Mouse (Mus musculus) gastrocnemius, postnatal 36 days (tissue): Measurements from ENCODE around the gene Inhbc. TPM values are rescaled to one million over a fixed set of nuclear protein-coding genes. Genes with fewer than 3 reads are reported as not detected.

Experiments used
- DNase-seq, 2 experiments: peaks; one replicate each; pipeline ENCODE4 v3.0.0; 2022
- intact Hi-C: fragments of 180-260 bp; cut with DNase I; formaldehyde crosslinking; loops from one replicate; pipeline ENCODE4 v1.15.1; 2025
- total RNA-seq, 2 experiments: library from RNA; stranded (reverse); gene quantifications; 2 replicates each; pipeline ENCODE4 v1.2.3; 2021

Gene Inhbc
- total RNA-seq, 2 experiments from 2014 or later, result not detected

DNA sequence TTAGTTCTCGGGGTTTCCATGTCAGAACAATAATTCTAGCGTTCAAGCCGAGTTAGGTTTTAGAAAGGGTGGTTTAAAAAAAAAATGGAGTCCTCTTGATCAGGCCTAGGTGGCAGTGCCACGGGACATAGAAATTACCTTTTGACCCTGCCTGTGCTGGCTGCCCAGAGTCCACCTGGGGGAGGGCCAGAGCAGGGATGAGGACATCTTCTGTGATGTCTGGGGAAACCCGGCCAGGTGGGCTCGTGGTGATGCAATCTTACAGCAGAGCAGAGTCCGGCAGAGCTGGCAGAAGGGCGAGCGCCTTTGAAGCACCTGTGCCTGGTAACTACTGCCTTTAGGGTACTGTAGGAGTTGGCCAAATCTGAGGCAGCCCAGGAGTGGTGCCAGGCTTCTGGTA is 18.0 kb downstream of the Inhbc start:
- DNase-seq, result no peak
- intact Hi-C loops, result no loop called here

- intact Hi-C loops, result loop anchor here (2.0 kb wide), 1 partner anchor 103 kb away; no protein-coding TSS in a partner anchor
- no peak for DNase-seq
These were observed 18.5 kb downstream of the Inhbc start for GRCm38 (mm10) chr10:127351719-127352118.

- intact Hi-C loops, result loop anchor here (2.0 kb wide), 1 partner anchor 104 kb away; no protein-coding TSS in a partner anchor
- no peak for DNase-seq
These were observed 19.0 kb downstream of the Inhbc start for GRCm38 (mm10) chr10:127351285-127351595.

- peak in 1 of 2 experiments; percentile 50 for DNase-seq
- intact Hi-C loops, result loop anchor here (2.0 kb wide), 1 partner anchor 104 kb away; no protein-coding TSS in a partner anchor
These were observed 19.5 kb downstream of the Inhbc start for GRCm38 (mm10) chr10:127350594-127351284.

- intact Hi-C loops, result loop anchor here (2.0 kb wide), 1 partner anchor 105 kb away; no protein-coding TSS in a partner anchor
- no peak for DNase-seq
These were observed 20.4 kb downstream of the Inhbc start for GRCm38 (mm10) chr10:127349810-127350209.

- intact Hi-C loops, result no loop called here
- DNase-seq, result no peak
These were observed 21.3 kb downstream of the Inhbc start for GRCm38 (mm10) chr10:127348957-127349356.

DNA sequence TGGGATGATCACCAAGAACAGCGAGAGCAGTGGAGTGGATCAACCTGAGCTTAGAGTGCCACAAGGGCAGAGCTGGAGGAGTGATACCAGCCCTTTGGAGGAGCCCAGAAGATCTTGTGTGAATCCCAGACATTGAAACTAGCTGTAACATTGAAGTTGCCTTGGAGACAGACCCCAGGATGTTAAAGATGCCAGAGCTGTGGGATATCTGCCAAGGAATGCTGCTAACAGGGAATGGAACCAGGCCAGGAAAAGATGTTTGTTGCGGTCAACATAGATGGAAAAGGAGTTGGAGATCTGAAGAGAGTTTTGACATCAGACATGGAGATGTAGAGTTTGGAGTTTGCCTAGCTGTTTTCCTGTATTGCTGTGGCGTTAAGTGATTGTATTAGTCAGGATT is 24.1 kb downstream of the Inhbc start:
- DNase-seq, result no peak
- intact Hi-C loops, result no loop called here

DNA sequence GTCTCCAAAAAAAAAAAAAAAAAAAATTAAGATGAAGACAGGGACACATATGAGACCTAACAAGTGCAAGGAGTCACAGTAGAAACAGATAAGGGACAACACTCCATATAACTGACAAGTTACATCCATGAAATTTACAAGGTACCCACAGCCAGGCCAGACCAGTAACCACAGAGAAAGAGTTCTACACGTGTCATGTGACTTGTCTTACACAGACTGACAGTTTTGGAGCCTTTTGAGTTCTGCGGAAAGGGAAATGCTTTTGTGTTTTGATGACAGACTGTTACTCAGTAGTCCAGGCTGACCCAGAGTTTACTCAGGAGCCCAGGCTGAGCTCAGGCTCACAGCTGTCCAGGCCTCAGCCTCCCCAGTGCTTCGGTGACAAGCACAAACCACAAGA is 27.2 kb downstream of the Inhbc start:
- no peak for DNase-seq
- intact Hi-C loops, result loop anchor here (5.0 kb wide), 1 partner anchor 166 kb away; no protein-coding TSS in a partner anchor

DNA sequence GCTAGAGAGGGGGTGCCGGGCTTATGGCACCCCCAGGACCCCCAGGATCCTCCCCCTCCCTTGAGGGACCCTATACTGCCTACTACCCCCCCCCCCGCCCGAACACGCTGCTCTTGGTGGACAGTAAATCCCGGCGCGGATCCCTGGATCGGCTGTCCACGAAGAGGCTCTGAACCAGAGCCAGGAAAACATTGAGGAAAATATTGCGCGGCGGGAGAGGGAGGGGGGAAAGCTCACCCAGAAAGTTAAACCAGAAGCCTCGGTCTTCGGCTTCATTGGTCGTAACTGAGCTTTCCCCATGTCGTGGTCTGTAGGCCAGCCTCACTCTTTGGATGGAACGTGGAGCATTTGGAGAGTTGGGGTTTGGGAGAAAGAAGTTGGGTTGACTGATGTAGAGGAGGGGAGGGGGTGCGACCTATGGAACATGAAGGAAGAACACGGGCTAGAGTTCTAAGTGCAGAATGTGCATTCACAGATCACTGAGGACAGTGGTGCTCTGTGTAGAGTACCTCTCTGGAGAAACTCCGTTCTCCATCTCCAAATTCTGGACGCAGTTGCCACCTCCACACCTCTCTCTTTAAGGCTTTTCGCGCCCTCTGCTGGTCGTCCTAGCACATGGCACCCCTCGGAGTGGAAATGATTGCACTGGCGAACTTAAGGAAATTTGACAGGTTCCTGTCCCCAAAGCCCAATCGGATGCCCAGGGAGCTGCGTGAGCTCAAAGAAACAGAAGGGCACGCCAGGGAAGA is 28.2 kb downstream of the Inhbc start, which contains the start of gene Gli1:
TSS of gene Gli1 (minus strand) at position 84 of the 749 bp plus-strand sequence.
- DNase-seq, result peak; percentile 81 to 84
- intact Hi-C loops, result loop anchor here (5.0 kb wide), 1 partner anchor 165 kb away; no protein-coding TSS in a partner anchor

- intact Hi-C loops, result loop anchor here (5.0 kb wide), 1 partner anchor 164 kb away; no protein-coding TSS in a partner anchor
- no peak for DNase-seq
These were observed 28.9 kb downstream of the Inhbc start for GRCm38 (mm10) chr10:127341360-127341690.

- DNase-seq, result no peak
- intact Hi-C loops, result loop anchor here (5.0 kb wide), 1 partner anchor 163 kb away; no protein-coding TSS in a partner anchor
These were observed 29.5 kb downstream of the Inhbc start for GRCm38 (mm10) chr10:127340577-127341359.

DNA sequence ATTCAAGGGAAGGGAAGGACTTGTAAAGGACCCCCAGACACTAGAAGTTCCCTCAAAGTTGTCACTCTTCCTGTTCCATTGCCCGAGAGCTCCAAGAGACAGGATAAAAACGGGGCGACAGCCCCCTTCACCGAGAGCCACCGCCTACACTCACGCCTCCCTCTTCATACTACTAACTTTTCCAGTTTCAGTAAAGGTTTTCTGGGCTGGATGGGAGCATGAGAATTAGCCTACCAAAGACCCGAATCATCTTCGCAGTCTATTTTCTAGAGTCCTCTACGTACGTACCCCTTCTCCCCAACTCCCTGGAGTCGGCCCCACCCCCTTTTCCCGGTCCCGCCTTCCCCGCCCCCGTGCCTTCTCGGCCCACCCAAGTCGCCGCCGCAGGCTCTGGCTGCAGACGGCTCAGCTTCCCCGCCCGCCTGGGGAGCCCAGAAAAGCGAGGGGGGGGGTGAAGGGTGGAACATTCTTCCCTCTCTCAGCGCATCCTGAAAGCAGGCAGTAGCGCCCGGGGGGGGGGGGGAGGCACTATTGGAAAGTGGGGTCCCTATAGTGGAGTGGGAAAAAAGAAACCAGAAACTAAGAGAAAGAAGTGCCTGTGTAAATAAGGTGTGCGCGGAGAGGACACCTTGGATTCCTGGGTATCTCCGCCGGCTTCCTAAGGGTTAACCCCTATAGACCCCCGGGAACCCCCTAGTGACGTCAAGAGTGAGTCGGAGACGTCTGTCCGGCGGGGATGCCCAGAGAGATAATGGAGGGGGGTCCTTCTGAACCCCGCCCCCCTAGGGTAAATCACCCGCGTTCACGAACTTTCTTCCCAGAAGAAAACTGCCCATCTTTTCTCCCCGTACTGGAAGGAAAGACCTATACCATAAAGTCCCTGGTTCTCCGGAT is 30.3 kb downstream of the Inhbc start:
- intact Hi-C loops, result loop anchor here (5.0 kb wide), 1 partner anchor 163 kb away; no protein-coding TSS in a partner anchor
- peak in 1 of 2 experiments; percentile 65 for DNase-seq

DNA sequence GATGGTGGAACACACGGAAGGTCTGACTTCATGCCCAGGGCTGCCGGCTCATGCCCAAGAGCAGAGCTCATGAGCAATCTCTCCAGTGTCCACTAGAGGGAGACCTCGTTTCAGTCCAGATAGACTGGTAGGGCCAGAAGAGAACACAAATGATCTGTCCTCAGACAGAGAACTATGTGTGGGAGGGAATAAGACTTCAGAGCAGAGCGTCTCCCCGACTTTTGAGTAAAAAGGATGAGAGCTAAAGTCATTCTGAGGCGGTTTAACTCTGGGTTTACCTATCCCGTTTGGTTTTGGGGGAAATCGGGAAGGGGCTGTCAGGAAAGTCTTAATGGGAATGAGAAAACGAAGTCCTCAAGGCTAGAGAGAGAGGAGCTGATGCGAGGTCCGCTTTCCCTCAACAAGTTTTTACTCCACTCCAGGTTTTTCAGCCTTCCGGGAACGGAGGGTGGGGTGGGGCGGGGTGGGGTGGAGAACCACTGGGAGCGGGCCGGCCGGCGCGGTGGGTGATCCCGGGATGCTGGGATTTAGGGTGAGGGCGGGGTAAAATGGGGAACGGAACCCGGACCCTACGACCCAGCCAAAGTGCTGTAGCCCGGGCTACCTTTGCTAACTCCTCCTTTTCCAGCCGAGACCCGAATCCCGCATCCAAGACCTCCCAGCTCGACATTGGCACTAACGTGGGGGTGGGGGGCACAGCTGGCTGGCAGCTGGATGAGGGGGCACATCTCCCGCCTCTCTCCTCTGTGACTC is 31.1 kb downstream of the Inhbc start:
- DNase-seq, result peak; percentile 57 to 83
- intact Hi-C loops, result no loop called here

GRCm38 (mm10) chr10:127337536-127338099 is 32.6 kb downstream of the Inhbc start:
- DNase-seq, result no peak
- intact Hi-C loops, result no loop called here

GRCm38 (mm10) chr10:127336952-127337351 is 33.3 kb downstream of the Inhbc start:
- DNase-seq, result no peak
- intact Hi-C loops, result no loop called here

- intact Hi-C loops, result no loop called here
- no peak for DNase-seq
These were observed 35.0 kb downstream of the Inhbc start for GRCm38 (mm10) chr10:127335271-127335670.

DNA sequence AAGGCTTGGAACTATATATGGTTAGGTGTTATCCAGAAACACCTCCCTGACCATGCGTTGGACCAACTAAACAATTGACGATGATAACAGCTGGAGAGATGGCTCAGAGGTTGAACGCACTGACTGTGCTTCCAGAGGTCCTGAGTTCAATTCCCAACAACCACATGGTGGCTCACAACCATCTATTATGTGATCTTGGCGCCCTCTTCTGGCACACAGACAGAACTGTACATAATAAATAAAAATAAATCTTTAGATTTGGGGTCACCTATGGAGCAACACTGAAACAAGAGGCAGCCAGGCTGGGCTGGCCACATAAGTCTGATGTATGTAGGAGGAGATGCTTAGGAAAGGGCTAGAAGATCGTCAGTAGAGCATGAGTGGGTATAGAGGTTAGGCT is 37.1 kb downstream of the Inhbc start:
- no peak for DNase-seq
- intact Hi-C loops, result no loop called here

GRCm38 (mm10) chr10:127332211-127332874 is 37.9 kb downstream of the Inhbc start:
- DNase-seq, result no peak
- intact Hi-C loops, result no loop called here
